Mouse (Mus musculus) bone marrow macrophage, adult 2 months (primary cell): ENCODE results near the gene Vamp2.

Experiments
- CTCF ChIP-seq: IDR thresholded peaks from 2 replicates; pipeline ENCODE4 v1.5.1; 2012; ENCODE audit warnings: low read depth, mild to moderate bottlenecking, low read length, moderate library complexity
- POLR2A ChIP-seq: IDR thresholded peaks from 2 replicates; pipeline ENCODE4 v1.6.1; 2012; ENCODE audit warnings: mild to moderate bottlenecking, low read depth, low read length, borderline replicate concordance

DNA sequence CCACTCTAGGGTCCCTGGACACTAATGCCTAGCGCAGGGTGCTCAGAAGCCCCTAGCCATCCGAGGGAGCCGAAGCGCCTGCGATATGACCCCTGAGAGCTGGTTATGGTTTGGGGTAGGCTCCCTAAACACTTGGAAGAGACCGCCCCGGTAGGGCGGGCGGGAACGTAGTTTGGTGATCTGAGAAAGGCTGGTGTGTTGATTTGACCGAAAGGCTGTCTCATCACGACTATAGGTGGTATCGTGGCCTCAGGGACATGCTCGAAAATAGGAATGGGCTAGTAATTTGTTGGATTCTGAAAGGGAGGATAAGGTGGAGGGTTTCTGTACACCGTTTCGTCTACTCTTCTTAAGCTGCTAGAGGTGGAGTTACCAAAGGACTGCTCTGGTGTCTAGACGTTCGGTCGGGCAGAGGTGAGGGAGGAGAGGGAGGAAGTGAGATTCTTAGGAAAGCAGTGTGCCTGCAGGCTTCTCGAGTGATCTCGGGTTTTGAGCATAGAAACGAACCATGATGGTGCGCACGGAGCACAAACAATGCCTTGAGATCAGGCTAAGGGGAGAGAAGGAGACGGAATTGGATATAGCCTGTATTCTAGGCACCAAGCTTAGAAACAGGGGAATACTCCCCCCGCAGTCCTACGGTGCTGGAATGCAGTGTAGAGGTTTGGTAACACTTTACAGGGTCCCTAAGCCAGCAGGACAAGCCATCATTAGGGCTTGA, 7.4 kb downstream of the Vamp2 start:
- no peak for TF ChIP-seq CTCF
- no peak for TF ChIP-seq POLR2A
